Mouse (Mus musculus) heart, adult 11 months (tissue): Measurements from ENCODE around the gene Cngb1.

ENCODE experiments used
- DNase-seq: peaks from one replicate; pipeline ENCODE4 v3.0.0; 2022

The Cngb1 gene

DNA sequence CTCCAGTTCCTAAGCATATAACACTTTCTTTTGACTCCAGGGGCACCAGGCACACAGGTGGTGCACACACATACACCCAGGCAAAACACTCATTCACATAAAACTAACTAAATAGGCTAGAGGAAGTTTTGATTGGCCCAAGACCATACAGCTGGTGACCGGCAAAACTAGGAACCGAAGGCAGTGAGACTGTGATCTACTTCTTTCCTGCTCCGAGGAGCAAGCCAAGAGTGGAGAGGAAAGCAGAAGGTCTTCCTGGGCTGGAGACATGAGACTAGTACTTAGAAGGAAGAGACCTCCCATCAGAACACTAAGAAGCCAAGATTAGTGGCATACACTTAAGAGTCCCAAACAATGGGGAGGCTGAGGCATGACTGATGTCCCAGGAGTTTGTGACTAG, 16.8 kb upstream of the Cngb1 start:
- peak; percentile 94 for DNase-seq

DNA sequence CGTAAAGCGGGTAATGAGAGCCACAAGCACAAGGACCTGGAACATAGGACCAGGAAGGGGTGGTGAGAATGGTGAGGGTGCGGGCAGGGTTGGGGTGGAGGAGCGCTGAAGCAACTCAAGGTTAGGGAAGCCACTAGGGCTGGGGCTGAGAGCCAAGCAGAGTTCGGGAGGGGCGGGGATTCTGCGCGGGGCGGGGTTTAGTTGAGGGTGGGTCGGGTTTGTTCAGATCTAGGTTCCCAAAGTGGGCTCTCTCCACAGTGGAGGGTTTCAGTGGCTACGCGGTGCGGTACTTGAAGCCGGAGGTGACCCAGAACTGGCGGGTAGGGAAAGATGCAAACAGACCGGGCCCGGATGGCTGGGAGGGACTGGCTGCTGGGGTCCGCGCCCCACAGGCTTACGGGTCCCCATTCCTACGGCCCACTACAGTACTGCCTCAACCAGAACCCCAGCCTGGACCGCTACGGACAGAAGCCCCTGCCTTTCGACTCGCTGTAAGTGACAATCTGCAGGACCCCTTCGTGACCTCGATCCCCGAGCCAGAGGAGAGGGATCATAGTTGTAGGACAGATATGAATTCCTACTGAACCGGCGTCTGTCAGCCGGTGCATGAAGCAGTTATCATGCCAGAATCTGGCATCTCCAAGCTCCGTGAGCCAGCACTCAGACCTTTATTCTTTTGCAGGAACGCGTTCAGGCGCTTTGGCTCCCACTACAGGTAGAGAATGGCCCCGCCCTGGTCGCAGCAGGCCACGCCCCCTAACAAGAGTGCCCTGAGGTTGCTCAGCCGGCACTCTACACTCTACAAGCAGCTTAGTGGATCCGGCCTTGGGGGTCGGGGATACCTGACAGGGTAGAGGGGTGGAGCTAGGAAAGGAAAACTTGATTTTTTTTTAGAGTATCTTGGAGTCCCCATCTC, 14.1 kb upstream of the Cngb1 start:
- DNase-seq, result peak; percentile 93

DNA sequence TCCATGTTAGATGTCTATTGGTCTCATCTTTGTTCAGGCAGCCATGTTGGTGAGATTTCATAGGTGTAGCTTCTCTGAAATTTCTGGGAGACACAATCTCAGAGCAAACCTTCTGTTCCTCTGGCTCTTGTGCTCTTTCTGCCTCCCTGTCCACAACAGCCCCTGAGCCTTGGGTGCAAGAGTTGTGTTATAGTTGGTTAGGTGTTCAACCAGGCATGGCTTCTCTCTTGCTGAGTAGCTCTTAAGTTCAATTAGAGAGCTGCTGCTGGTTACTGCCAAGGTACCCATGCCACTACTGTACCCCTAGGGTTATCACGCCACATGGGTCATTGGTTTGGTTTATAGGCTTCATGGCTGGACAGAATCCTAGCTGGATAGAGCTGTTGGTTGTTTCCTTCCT, 9.0 kb upstream of the Cngb1 start:
- DNase-seq, result no peak

DNA sequence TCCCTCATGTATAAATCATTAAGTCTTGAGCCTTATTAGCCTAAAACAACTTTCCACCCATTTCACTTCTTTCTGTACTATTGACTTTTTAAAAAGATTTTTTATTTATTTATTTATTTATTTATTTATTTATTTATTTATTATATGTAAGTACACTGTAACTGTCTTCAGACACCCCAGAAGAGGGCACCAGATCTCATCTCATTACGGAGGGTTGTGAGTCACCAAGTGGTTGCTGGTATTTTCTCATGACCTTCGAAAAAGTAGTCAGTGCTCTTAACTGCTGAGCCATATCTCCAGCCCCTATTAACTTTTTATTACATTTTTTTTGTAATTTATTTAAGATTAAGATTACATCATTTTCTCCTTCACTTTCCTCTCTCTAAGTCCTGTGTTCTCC, 8.3 kb upstream of the Cngb1 start:
- no peak for DNase-seq

DNA sequence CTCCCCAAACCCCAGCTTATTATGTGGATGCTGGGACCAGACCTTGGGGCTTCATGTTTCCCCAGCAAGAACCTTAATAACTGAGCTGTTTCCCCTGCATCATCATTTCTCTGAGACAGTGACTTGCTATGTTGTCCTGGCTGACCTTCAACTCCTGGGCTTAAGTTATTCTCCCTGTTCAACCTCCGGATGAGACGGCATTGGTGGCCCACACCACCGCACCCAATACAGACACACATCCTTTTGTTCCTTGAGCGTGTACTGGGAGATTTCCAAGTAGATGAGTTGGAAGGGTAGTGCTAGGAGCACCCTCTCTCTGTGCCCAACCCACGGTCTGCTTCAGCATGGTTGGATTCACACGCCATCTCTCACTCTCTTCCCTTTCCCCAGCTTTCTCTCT, 7.5 kb upstream of the Cngb1 start:
- DNase-seq, result no peak

DNA sequence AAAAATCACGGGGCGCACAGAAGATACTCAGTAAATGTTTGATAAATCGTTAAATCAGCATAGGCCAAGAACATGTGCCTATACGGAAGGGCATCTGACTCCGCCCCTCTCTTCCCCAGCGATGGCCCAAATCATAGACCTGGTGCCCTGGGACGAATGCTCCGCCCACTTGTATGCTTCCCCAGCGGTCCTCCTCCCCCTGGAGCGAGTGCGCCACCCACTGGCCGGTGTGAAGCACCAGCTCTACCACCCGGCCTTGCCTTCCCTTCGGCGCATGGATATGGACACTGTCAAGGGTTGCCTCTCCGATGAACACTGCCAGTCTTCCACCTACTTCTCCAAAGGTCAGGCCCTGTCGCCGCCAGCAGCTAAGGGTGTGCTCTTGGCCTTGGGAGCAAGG, 6.5 kb upstream of the Cngb1 start:
- DNase-seq, result no peak

DNA sequence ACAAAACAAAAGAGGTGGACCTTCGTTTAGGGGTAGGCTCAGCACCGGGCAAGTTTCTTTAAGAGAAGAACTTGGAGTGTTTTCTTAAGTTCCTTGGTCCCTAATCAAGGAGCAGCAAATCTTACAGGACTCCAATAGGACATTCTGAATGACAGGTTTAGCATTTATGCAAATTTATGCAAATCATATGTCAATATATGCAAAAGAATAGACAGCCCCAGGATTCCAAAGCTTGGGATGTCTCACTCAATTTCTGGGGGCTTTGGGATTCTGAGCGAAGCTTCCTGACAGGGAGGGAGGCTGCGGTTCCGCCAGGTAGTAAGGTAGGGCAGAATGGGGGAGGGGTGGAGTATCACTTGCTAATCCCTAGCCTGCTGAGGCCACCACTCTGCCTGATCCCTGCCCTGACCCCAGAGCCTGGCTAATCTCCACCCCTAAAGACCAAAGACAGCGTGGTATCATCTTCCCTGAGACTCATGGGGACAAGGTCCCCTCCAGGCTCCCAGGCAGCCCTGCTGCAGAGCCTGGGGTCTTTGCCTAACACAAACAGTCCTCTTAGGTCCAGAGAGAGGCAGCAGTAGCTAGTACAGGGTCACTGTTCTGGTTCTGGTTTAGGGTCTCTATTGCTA, 4.1 kb upstream of the Cngb1 start, which contains the start of gene Tepp:
Gene Tepp (plus strand): TSS at position 225 of the 629 bp plus-strand sequence.
- DNase-seq, result no peak

DNA sequence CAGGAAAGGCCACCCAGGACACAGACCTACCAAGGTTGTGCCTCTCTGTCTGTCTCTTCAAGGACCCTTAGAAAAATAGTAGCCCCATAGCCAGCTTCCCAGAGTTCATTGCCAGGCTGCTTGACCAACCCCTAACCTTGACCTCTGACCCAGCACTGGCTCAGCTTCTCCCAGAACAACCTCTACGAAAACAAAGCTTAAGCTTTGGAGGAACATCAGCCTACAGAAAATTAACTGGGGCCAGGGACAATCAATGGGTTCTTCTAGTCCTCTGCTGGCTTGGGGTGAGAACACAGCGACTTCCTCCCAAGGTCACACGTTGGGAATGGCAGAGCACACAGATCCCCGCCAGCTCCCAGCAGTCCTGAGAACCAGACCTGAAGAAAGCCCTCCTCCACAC, 859 bp downstream of the Cngb1 start:
- no peak for DNase-seq

DNA sequence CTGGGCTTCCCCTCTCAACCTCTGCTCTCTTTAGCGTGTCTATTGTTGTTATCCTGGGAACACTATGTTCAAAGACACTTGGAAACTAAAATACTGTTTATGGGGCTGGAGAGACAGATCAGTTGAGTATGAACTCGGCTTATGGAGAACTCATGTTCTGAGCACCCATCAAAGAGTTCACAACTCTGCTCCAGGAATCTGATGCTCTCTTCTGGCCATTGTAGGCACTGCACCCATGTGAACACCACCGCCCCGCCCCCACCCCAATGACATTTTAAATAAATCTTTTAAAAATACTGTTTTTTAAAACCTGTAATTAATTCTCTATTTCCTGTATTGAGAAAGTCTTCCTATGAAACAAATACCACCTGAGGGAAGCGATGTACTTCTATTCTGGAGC, 4.0 kb downstream of the Cngb1 start:
- DNase-seq, result no peak

DNA sequence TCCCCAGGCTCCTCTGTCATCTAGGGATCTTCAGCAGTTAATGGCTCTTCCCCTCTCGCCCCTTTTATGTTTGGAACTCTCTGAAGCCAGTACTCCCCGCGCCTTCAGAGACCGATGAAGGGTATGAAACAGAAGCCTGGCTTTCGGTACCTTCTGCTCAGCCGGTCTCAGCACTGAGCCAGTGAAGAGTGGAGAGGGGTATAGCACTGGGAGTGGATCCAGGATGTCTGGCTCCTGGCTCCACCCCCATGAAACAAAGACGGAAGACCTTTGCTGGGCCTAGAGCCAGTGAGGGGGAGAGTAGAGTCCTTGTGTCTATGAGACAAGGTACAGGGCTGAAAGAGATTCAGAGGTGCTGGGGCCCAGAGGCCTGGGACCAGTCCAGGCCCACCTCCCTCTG, 12.5 kb downstream of the Cngb1 start:
- DNase-seq, result peak; percentile 98

DNA sequence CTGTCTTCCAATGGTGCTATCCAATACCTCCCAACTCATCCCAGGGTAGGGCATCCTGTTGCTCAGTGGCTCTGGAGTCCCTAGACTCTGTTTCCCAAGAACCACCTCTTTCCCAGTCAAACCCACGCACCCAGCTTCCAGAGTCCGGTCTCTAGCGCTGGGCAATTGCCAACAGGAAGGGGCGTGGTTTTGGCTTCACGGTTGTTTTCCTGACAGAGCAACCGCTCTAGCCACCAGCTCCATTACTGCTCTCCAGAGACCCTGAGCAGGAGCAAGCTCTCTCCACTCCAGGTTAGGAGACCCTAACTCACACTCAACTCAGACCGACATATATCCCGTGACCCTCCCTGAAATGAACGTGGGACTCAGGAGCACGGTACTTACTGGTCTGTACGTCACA, 13.2 kb downstream of the Cngb1 start:
- DNase-seq, result peak; percentile 99

DNA sequence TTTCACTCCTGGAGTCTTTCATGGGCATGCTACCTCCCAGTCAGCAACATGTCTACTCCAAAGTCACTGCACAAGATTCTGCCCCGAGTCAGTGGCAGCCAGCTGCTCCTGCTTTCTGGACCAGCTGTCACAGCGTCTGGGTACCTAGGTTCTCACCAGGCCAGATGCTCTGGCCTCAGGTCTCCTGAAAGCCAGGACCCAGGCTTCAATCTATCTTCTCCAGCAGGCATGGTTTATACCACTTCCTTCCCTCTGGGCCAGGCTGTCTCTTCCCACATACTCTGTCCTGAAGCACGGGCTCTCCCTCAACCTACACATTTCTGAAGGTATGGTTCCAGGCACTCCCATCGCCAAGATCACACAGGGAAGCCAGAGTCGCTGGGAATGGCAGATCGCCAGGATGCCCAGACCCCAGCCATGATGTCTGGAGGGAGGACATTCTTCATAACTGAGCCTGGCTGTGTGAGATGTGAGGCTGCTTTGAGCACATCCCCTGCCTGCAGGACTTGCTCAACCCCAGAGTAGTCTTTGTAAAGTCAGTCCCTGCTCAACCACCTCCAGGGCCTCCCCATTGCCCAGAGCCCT, 17.2 kb downstream of the Cngb1 start:
- no peak for DNase-seq

DNA sequence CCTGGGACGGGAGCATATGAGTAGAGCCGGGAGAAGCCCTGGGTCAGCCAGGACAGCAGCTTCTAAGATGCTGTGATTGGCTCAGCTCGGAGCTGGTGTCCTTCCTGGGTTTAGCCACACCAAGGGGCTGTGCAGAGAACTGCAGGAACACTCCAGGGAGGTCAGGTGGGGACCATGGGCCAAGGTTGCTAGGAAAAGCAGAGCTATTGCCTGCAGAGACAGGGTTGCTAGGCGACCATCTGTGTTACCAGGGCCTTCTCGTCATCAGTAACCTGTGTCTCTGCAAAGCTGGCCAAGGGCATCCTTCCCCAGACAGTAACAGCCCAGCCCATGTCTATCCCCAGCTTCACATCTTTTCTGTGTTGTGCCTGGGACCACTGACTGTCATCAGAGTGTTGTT, 24.9 kb downstream of the Cngb1 start:
- no peak for DNase-seq

DNA sequence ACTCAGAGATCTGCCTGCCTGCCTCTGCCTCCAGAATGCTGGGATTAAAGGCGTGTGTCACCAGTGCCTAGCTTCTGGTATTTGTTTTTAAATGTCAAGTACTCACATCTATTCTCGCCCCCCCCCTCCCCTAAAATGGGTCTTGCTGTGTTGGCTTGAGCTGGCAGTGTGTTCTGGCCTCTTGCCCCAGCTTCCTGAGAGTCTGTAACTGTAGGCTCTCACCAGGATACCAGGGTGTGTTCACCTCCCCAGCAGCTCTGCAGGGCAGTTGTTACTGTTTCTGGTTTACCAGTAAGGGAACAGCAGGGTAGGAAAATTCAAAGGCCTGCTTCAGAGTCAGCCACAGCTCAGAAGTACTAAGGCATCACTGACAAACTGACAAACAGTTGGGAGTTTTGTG, 33.5 kb downstream of the Cngb1 start:
- DNase-seq, result no peak

DNA sequence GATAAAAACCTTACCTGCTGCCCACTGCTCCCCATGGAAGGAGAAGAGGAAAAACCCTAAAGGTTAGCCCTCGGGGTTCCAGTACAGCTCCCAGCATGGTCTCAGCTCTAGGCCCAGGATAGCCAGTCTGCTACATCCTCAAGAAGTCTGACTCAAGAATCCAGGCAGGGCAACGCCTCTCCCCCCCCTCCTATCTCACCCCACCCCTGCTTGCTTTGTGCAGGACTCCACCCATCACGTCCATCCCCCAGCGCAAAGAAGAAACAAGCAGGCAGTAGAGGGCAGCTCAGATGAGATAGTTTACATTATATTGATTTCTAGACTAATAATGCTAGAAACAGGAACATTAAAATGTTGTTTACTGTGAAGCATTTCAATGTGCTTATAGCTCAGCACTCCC, 34.5 kb downstream of the Cngb1 start:
- no peak for DNase-seq

DNA sequence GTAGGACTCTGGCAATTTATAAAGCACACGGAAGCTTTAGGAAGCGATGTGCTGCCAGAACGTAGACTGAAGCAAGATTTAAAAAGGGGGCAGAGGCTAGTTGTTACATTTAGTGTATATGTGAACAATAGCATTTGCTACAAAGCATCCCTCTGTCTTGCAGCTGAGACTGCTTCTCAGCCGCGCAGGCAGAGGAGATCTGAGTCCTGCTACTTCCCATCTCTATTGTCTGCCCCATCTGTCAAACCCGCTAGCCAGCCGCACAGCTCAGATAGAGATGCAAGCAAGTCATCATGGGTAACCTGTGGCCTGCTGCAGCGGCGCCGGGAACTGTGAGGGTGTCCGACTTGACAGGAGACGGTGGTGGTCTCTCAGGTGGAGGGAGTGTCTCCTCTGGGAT, 35.9 kb downstream of the Cngb1 start:
- no peak for DNase-seq

DNA sequence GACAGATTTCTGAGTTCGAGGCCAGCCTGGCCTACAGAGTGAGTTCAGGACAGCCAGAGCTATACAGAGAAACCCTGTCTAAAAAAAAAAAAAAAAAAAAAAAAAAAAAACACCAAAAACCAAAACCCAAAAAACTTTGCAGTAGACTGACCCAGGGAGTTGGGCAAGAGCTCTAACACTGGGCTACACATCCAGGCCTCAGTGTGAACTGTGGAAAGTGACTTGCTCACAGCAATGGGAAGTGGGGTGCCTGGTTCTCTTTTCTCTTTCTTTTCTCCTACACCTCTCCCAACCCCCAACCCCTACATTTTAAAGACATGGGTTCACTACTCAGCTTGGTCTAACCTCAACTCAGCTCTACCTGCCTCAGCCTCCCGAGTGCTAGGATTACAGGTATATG, 44.2 kb downstream of the Cngb1 start:
- DNase-seq, result no peak

DNA sequence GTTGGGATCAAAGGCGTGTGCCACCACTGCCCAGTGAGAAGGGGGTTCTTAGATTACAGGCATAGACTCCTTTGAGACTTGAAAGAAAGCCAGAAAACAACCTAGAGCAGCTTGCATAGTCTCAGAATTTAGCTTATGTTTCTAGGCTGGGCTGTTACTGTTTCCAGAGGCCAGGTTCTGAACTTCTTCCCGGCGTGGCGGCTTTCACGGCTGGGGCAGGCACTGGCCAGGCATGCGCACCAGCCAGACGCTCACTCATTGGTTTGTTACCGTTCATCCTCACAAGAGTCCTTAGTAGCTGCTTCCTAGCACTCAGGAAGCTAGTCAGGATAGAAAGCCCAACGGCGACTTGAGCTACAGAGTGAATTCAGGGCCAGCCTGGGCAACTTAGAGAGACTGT, 50.8 kb downstream of the Cngb1 start:
- DNase-seq, result peak; percentile 84

DNA sequence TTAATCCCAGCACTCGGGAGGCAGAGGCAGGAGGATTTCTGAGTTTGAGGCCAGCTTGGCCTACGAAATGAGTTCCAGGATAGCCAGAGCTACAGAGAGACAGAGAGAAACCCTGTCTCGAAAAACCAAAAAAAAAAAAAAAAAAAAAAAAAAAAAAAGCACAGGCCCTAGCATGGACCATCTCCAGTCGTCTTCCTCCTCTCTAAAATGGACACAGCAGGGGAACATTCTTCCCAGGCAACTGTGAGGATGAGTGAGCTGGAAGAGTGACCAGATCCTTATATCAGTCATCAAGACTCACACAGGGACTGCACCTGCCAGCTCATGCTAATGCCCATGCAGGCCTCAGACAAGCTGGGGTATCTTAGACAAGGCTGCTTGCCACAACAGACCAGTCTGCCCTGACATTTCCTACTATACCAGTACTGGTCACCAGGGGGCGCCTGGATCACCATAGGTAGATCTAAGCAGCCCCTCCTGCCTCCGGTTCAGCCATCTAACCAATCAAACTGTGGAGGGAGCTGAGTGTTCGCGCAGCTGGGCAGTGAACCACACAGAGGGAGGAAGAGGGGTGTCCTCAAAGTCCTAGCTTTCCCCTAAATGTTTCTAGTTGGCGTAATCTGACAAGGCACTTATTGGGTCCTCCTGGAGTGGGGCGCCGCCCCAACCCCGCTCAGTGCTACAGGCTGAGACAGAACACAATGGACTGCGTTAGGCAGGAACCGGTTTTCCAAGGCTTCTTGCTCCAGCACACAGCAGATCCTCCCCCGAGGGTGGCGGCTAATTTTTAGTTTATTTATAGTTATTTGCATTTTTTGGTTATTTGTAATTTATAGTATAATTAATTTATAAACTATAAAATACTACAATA, 51.6 kb downstream of the Cngb1 start:
- peak; percentile 99 for DNase-seq

DNA sequence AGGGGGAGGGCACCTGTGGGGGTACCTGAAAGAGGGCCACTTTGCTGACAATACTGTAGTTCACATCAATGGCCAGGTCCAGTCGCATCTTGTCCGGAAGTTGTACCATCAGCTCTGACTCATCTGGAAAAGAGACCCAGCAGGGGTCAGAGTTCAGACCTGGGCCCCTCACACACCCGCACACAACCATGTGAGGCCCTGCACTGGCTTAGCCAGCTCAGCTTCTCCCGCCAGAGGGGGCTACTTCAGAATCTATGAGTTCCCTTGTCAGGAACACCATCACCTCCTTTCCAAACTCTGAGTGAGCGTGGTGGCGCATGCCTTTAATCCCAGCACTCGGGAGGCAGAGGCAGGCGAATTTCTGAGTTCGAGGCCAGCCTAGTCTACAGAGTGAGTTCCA, 54.3 kb downstream of the Cngb1 start:
- DNase-seq, result no peak

DNA sequence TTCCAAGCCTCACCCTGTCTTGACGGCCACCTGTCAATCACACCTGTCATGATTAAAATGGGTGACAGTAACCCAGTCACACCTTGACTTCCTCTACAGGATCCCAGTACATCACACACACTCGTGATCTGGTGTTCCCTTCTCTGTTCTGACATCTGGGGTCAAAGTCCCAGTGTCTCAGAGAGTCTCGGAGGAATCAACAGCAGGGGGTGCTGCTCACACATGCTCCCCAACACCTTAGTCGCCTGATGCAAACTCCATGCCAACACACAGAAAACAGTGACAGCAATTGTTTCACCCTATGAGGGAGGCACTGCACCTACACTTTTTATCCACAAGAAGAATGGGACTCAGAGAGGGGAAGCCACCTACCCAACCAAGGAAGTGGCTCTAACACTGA, 56.5 kb downstream of the Cngb1 start:
- no peak for DNase-seq

DNA sequence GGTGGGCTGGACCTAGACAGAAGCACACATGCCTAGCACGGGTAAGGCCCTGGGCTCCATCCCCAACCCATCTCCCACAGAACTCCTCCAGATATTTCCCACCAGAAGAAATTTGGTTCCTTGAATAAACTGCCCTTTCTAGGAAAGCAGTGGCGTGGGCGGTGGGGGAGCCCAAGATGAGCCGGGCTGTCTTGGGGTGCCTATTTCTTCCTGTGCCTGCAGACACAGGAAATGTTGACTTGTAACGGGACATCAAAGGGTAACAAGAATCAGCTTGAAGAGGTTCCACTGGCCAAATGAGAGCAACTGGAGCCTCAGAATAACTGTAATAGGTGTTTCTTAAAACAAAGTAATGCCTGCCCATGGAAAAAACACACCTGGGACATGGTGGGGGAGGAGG, 59.1 kb downstream of the Cngb1 start:
- no peak for DNase-seq

DNA sequence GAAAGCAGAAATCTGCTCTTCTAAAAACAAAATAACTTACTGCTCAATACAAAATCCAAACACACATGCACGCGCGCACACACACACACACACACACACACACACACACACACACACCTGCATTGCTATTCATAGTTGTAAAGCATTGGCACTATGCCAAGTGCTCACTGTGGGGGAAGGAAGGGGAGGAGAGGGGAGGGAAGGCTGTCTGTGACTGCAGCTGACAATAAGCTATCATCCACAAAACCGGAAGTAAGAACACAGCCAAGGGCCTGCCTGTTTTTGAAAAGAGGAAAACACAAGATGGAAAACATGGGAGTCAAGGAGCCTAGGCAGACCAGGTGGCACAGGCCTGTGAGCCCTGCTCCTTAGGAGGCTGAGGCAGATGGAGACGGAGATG, 61.2 kb downstream of the Cngb1 start:
- DNase-seq, result peak; percentile 98
